Mouse (Mus musculus): ENCODE results near the gene Lmod1. TPM values are rescaled to one million over a fixed set of nuclear protein-coding genes. Genes with fewer than 3 reads are reported as not detected.

Lmod1 gene
- total and polyA plus RNA-seq, 3 experiments: not detected

Other genes with a start within 250 kb of the Lmod1 start
- gene Lgr6, start 219.5 kb upstream of the Lmod1 start, total RNA-seq (2012; rRNA removed): 0.17 and 0.38 TPM in 2 replicates
- 0.07 TPM in 1 of 2 replicates, not detected in the other for gene Lgr6, start 219.5 kb upstream of the Lmod1 start, total RNA-seq (2014; rRNA removed)
- gene Lgr6, start 219.5 kb upstream of the Lmod1 start, polyA plus RNA-seq (2012; ENCODE audit: insufficient read length, low read depth): 0.16 TPM in 2 replicates
- 61.4 and 69.7 TPM in 2 replicates for gene Ptpn7, start 192.1 kb upstream of the Lmod1 start, total RNA-seq (2012; rRNA removed)
- gene Ptpn7, start 192.1 kb upstream of the Lmod1 start, total RNA-seq (2014; rRNA removed): 77.5 and 81.9 TPM in 2 replicates
- 78.7 and 81.9 TPM in 2 replicates for gene Ptpn7, start 192.1 kb upstream of the Lmod1 start, polyA plus RNA-seq (2012; ENCODE audit: insufficient read length, low read depth)
- 8.5 and 10.9 TPM in 2 replicates for gene Arl8a, start 178.0 kb upstream of the Lmod1 start, total RNA-seq (2012; rRNA removed)
- 4.2 and 4.7 TPM in 2 replicates for gene Arl8a, start 178.0 kb upstream of the Lmod1 start, total RNA-seq (2014; rRNA removed)
- gene Arl8a, start 178.0 kb upstream of the Lmod1 start, polyA plus RNA-seq (2012; ENCODE audit: insufficient read length, low read depth): 42.1 and 52.7 TPM in 2 replicates
- not detected in 2 replicates for gene Gpr37l1, start 157.1 kb upstream of the Lmod1 start, total RNA-seq (2012; rRNA removed)
- not detected in 2 replicates for gene Gpr37l1, start 157.1 kb upstream of the Lmod1 start, total RNA-seq (2014; rRNA removed)
- gene Gpr37l1, start 157.1 kb upstream of the Lmod1 start, polyA plus RNA-seq (2012; ENCODE audit: insufficient read length, low read depth): not detected in 2 replicates
- 26.0 and 28.6 TPM in 2 replicates for gene Elf3, start 66.2 kb upstream of the Lmod1 start, total RNA-seq (2012; rRNA removed)
- gene Elf3, start 66.2 kb upstream of the Lmod1 start, total RNA-seq (2014; rRNA removed): 13.1 and 14.6 TPM in 2 replicates
- 46.9 and 52.1 TPM in 2 replicates for gene Elf3, start 66.2 kb upstream of the Lmod1 start, polyA plus RNA-seq (2012; ENCODE audit: insufficient read length, low read depth)
- 72.6 and 78.7 TPM in 2 replicates for gene Rnpep, start 40.7 kb upstream of the Lmod1 start, total RNA-seq (2012; rRNA removed)
- gene Rnpep, start 40.7 kb upstream of the Lmod1 start, total RNA-seq (2014; rRNA removed): 73.8 and 77.1 TPM in 2 replicates
- 118 and 123 TPM in 2 replicates for gene Rnpep, start 40.7 kb upstream of the Lmod1 start, polyA plus RNA-seq (2012; ENCODE audit: insufficient read length, low read depth)
- gene Timm17a, start 11.0 kb upstream of the Lmod1 start, total RNA-seq (2012; rRNA removed): 126 and 180 TPM in 2 replicates
- gene Timm17a, start 11.0 kb upstream of the Lmod1 start, total RNA-seq (2014; rRNA removed): 238 and 272 TPM in 2 replicates
- gene Timm17a, start 11.0 kb upstream of the Lmod1 start, polyA plus RNA-seq (2012; ENCODE audit: insufficient read length, low read depth): 341 and 372 TPM in 2 replicates
- gene Shisa4, start 50.4 kb downstream of the Lmod1 start, total RNA-seq (2012; rRNA removed): 0.08 and 0.13 TPM in 2 replicates
- gene Shisa4, start 50.4 kb downstream of the Lmod1 start, total RNA-seq (2014; rRNA removed): not detected in 2 replicates
- 0.18 and 0.41 TPM in 2 replicates for gene Shisa4, start 50.4 kb downstream of the Lmod1 start, polyA plus RNA-seq (2012; ENCODE audit: insufficient read length, low read depth)
- 38.3 and 38.9 TPM in 2 replicates for gene Ipo9, start 105.7 kb downstream of the Lmod1 start, total RNA-seq (2012; rRNA removed)
- 31.7 and 33.7 TPM in 2 replicates for gene Ipo9, start 105.7 kb downstream of the Lmod1 start, total RNA-seq (2014; rRNA removed)
- gene Ipo9, start 105.7 kb downstream of the Lmod1 start, polyA plus RNA-seq (2012; ENCODE audit: insufficient read length, low read depth): 47.1 and 58.3 TPM in 2 replicates

All from CH12.LX (cell line).